Mouse (Mus musculus): ENCODE results near the gene Gal3st3. TPM values are rescaled to one million over a fixed set of nuclear protein-coding genes. Genes with fewer than 3 reads are reported as not detected.

Gene Gal3st3
- polyA plus RNA-seq, 2 experiments: 0.03 to 0.04 TPM

GRCm38 (mm10) chr19:5269392-5269791, 28.7 kb upstream of the Gal3st3 start:
- H3K4me3 ChIP-seq (ENCODE audit: insufficient read depth in 1 of 2, low read depth in 2 of 2, low read length in 2 of 2): no peak overlapping the region
- 11% methylated on average over 5 of the region's 5 CpGs for WGBS (ENCODE audit: insufficient replicate concordance)
- H3K27me3 ChIP-seq (ENCODE audit: control insufficient read depth, insufficient read depth, low read length): no peaks in the 10 kb centered on the region
- H3K27ac ChIP-seq: peak overlapping the region; percentile 13
- ATAC-seq (ENCODE audit: insufficient read depth) (peak; percentile 38; the same call in 1 of the 2 replicates), DNase-seq (ENCODE audit: low read depth in 3 of 3, low spot score in 3 of 3) (peak; percentile 38 to 57 (median 49))
- H3K9me3 ChIP-seq (ENCODE audit: control insufficient read depth, low read length): no peaks in the 10 kb centered on the region
- TF ChIP-seq EP300 (IDR thresholded peaks at IDR 0.05; ENCODE audit: low read depth) (peak; percentile 8; the same call in 1 of the 2 replicates), CTCF (IDR thresholded peaks at IDR 0.05; ENCODE audit: low read depth) (no peak)
- peak overlapping the region; percentile 27; the same call in 1 of the 2 replicates for H3K9ac ChIP-seq (replicated peaks)
- H3K4me1 ChIP-seq (replicated peaks; ENCODE audit: control insufficient read depth in 2 of 2, insufficient read depth in 2 of 2, low read length in 1 of 2): peaks cover 43 to 60% of the 10 kb centered on the region in 2 experiments
- peak overlapping the region; percentile 52 for H3K4me2 ChIP-seq (ENCODE audit: low read depth)
- peaks cover 4% of the 10 kb centered on the region for H3K36me3 ChIP-seq (replicated peaks; ENCODE audit: control insufficient read depth, insufficient read depth, low read depth)

- TF ChIP-seq CTCF (IDR thresholded peaks at IDR 0.05; ENCODE audit: low read depth) (no peak), EP300 (IDR thresholded peaks at IDR 0.05; ENCODE audit: low read depth) (no peak)
- Histone ChIP-seq H3K9ac (replicated peaks) (peak overlapping the region; percentile 84), H3K4me3 (ENCODE audit: insufficient read depth in 1 of 2, low read depth in 2 of 2, low read length in 2 of 2) (peak overlapping the region in 1 of 2 experiments; percentile 82; a peak in 3 of 4 replicates), H3K4me2 (ENCODE audit: low read depth) (peak overlapping the region; percentile 92), H3K27ac (peak overlapping the region; percentile 5), H3K9me3 (ENCODE audit: control insufficient read depth, low read length) (no peaks in the 10 kb centered on the region), H3K4me1 (replicated peaks; ENCODE audit: control insufficient read depth in 2 of 2, insufficient read depth in 2 of 2, low read length in 1 of 2) (peaks cover 34 to 48% of the 10 kb centered on the region in 2 experiments), H3K27me3 (ENCODE audit: control insufficient read depth, insufficient read depth, low read length) (no peaks in the 10 kb centered on the region), H3K36me3 (replicated peaks; ENCODE audit: control insufficient read depth, insufficient read depth, low read depth) (peaks cover 19% of the 10 kb centered on the region)
- 23% methylated on average over 1 of the region's 1 CpGs for WGBS (ENCODE audit: insufficient replicate concordance)
- ATAC-seq (ENCODE audit: insufficient read depth) (no peak), DNase-seq (ENCODE audit: low read depth in 3 of 3, low spot score in 3 of 3) (no peak)
Measured at GRCm38 (mm10) chr19:5271430-5271829, 26.7 kb upstream of the Gal3st3 start.

- under 1% methylated on average over 22 of the region's 30 CpGs for WGBS (ENCODE audit: insufficient replicate concordance)
- no peaks in the 10 kb centered on the region for H3K9me3 ChIP-seq (ENCODE audit: control insufficient read depth, low read length)
- peak overlapping the region; percentile 84 for H3K9ac ChIP-seq (replicated peaks)
- peak overlapping the region; percentile 70 to 82 for H3K4me3 ChIP-seq (ENCODE audit: insufficient read depth in 1 of 2, low read depth in 2 of 2, low read length in 2 of 2)
- peaks cover 24% of the 10 kb centered on the region for H3K36me3 ChIP-seq (replicated peaks; ENCODE audit: control insufficient read depth, insufficient read depth, low read depth)
- DNase-seq (ENCODE audit: low read depth in 3 of 3, low spot score in 3 of 3): no peak
- TF ChIP-seq EP300 (IDR thresholded peaks at IDR 0.05; ENCODE audit: low read depth) (no peak), CTCF (IDR thresholded peaks at IDR 0.05; ENCODE audit: low read depth) (no peak)
- H3K27me3 ChIP-seq (ENCODE audit: control insufficient read depth, insufficient read depth, low read length): no peaks in the 10 kb centered on the region
- H3K4me2 ChIP-seq (ENCODE audit: low read depth): peak overlapping the region; percentile 92
- ATAC-seq (ENCODE audit: insufficient read depth): no peak
- H3K27ac ChIP-seq: peak overlapping the region; percentile 24
- H3K4me1 ChIP-seq (replicated peaks; ENCODE audit: control insufficient read depth in 2 of 2, insufficient read depth in 2 of 2, low read length in 1 of 2): peaks cover 26 to 40% of the 10 kb centered on the region in 2 experiments
Measured at GRCm38 (mm10) chr19:5272326-5272795, 25.8 kb upstream of the Gal3st3 start.

DNA sequence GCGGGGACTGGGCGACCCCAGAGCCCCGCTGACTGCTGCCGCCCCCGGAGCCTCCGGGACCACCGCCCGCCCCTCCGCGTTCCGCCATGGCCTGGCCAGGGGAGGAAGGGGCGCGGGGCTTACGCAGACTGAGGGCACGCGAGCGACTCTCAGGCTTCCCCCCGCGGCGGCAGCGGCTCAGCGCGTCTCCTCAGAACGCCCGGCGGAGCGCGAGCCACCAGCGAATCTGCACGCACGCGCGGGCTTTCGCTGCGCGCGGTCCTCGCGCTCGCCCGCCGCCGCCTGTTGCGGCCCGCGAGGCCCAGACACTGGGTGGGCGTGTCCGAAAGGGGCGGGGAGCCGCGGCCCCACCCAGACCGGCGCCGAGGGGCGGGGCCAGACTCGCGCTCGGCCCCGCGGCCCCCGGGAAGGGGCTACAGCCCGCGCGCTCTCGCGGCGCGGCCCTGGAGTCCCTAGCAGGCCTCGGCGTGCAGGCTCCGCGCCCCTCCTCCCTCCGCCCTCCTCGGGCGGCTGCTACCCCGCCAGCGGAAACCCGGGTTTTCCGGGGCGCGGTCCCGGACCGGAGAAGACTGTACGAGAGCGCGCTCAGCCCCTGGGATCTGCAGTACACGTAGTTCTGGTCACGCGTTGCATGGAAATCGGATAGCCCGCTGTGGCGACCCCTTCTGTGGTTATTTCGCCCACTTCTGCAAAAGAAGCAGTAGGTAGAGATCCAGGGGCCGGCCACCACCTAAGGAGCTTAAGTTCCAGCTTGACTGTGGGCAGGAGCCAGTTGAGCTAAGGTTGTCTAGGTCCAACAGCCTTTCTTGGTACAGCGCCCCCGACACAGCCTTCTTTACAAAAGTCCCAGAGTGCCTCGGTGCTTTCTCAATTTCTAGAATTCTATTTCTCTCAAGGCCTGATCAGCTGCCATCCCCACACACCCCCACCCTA, 25.1 kb upstream of the Gal3st3 start, which contains the start of gene Pacs1:
Gene Pacs1, minus strand, starts transcription at position 319 of the 933 bp plus-strand sequence.
- Histone ChIP-seq H3K9me3 (ENCODE audit: control insufficient read depth, low read length) (no peaks in the 10 kb centered on the region), H3K27ac (peak within 1 kb of the TSS; percentile 64), H3K4me1 (replicated peaks; ENCODE audit: control insufficient read depth in 2 of 2, insufficient read depth in 2 of 2, low read length in 1 of 2) (peaks cover 19 to 36% of the 10 kb centered on the region in 2 experiments), H3K36me3 (replicated peaks; ENCODE audit: control insufficient read depth, insufficient read depth, low read depth) (peaks cover 31% of the 10 kb centered on the region), H3K27me3 (ENCODE audit: control insufficient read depth, insufficient read depth, low read length) (no peaks in the 10 kb centered on the region), H3K9ac (replicated peaks) (peak within 1 kb of the TSS; percentile 84), H3K4me3 (ENCODE audit: insufficient read depth in 1 of 2, low read depth in 2 of 2, low read length in 2 of 2) (peak within 1 kb of the TSS; percentile 70 to 82), H3K4me2 (ENCODE audit: low read depth) (peak within 1 kb of the TSS; percentile 92)
- WGBS (ENCODE audit: insufficient replicate concordance): under 1% methylated on average over 76 of the region's 97 CpGs
- peak; percentile 69 to 76 (median 71) for DNase-seq (ENCODE audit: low read depth in 3 of 3, low spot score in 3 of 3)
- peak; percentile 81 for ATAC-seq (ENCODE audit: insufficient read depth)
- no peak for TF ChIP-seq EP300 (IDR thresholded peaks at IDR 0.05; ENCODE audit: low read depth)
- TF ChIP-seq CTCF (IDR thresholded peaks at IDR 0.05; ENCODE audit: low read depth): no peak

DNA sequence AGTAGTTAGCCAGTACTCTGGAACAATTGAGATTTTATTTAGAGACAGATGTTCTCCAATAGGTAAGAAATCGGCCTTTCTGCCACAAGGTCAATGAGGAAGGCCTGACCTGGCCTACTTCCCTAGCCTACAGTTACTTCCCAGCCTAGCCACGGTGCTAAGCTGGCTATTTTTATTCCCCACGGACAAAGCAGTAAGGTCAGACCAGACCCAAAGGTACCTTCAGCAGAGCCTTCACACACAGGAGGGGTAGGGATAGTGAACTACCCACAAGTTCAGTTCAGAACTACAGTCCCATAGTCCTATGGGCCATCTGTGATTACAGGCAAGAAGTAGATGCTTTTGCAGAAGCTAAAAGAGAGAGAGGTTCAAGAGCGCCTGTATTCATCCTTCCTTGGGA, 24.2 kb upstream of the Gal3st3 start:
- DNase-seq (ENCODE audit: low read depth in 3 of 3, low spot score in 3 of 3) (no peak), ATAC-seq (ENCODE audit: insufficient read depth) (no peak)
- Histone ChIP-seq H3K9ac (replicated peaks) (no peak overlapping the region), H3K4me2 (ENCODE audit: low read depth) (peak overlapping the region; percentile 92), H3K27ac (peak overlapping the region; percentile 64; the same call in 1 of the 2 replicates), H3K9me3 (ENCODE audit: control insufficient read depth, low read length) (no peaks in the 10 kb centered on the region), H3K4me1 (replicated peaks; ENCODE audit: control insufficient read depth in 2 of 2, insufficient read depth in 2 of 2, low read length in 1 of 2) (peaks cover 13 to 30% of the 10 kb centered on the region in 2 experiments), H3K36me3 (replicated peaks; ENCODE audit: control insufficient read depth, insufficient read depth, low read depth) (peaks cover 39% of the 10 kb centered on the region), H3K4me3 (ENCODE audit: insufficient read depth in 1 of 2, low read depth in 2 of 2, low read length in 2 of 2) (no peak overlapping the region; a peak in 1 of 4 replicates), H3K27me3 (ENCODE audit: control insufficient read depth, insufficient read depth, low read length) (no peaks in the 10 kb centered on the region)
- TF ChIP-seq CTCF (IDR thresholded peaks at IDR 0.05; ENCODE audit: low read depth): no peak
- TF ChIP-seq EP300 (IDR thresholded peaks at IDR 0.05; ENCODE audit: low read depth): no peak
- WGBS (ENCODE audit: insufficient replicate concordance): 49% methylated on average over 4 of the region's 4 CpGs

Data from liver, embryonic 14.5 days (tissue).